Mouse (Mus musculus) layer of hippocampus, postnatal 14 days (tissue): ENCODE results near the gene Fstl3. TPM values are rescaled to one million over a fixed set of nuclear protein-coding genes. Genes with fewer than 3 reads are reported as not detected.
A peak's percentile ranks its signal among the peaks of the same experiment; 100 is the strongest.

Experiments
- DNase-seq, 2 experiments: peaks; one replicate each; pipeline ENCODE4 v3.0.0; 2021 to 2022; ENCODE audit warnings: low spot score in 2 of 2, mixed read lengths in 1 of 2
- total RNA-seq, 2 experiments: library from RNA; stranded (reverse); gene quantifications; 2 replicates each; pipeline ENCODE4 v1.2.3; 2021

Gene Fstl3
- total RNA-seq, 2 experiments from 2014 or later: 1.2 to 2.4 TPM

DNA sequence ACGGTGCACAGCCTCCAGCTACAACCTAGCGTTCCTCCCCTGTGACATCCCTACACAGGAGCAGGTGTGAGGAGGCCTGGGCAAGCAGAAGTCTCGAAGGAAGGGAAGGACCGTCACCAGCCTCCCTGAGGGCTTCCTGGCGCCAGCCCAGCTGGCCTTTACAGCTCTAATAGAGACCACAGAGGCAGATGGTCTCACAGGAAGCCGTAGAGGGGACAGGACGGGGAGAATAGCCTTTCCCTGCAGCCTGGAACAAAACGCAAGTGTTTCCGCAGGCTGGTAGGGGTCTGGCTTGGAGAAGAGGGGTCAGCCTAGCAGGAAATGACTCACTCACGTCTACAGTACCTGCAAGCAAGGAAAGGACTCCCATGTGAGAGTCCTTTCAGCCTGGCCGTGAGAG lies 30.8 kb downstream of the Fstl3 start:
- no peak for DNase-seq

DNA sequence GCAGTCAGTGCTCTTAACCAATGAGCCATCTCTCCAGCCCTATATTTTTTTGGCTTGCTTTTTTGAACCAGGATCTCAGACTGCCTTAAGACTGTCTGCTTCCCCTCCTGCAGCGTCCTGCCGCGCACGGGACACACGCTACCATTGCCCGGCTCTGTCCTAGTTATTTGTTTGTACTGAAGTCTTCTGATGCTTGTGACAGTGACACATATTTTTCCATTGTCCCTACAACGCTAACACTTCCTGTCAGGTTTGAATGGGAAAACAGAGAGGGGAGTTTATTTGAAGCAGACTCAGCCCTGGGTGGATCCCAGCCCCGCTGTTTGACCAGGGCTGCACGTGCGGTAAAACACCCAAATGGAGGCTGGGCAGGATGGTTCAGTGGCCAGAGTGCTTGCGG lies 31.7 kb downstream of the Fstl3 start:
- DNase-seq: no peak

DNA sequence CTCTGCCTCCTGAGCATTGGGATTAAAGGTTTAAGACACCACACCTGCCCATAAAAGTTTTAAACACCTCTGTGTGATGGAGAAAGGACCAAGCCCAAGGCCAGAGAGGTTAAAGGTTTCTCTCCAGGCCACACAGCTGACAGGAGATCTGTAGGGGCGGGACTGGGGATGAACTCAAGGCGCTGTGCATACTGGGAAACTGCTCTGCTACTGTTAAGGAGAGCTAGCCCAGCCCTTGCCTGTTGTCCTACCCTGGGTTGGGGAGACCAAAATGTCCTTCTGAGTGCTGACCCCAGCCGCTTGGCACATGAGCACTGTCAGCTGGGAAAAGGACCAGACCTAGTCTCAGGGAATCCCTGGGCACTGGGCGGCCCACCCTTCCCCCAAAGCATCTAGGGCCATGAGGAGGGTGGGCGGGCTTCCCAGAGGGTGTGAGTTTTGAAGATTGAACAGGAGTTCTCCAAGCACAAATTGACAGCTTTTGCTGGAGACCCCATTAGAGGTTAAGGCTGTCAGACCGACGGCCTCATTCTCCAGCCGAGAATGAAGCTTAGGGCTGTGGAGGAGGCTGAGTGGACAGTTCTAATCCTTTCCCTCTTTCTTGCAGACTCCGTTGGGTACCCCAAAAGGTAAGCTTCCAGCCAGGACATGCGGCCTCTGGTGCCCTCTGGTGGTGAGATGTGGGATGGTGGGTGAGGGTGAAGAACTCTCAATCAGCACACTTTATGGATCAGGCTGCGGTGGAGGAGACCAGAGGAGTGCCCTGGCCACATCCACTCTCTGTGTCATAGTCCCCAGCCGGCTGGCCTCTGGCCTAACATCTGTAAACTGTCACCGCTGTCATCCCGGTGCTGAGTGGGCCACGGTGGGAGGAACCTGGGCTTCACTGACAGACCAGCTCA lies 34.9 kb downstream of the Fstl3 start:
- peak; percentile 82 to 87 for DNase-seq

DNA sequence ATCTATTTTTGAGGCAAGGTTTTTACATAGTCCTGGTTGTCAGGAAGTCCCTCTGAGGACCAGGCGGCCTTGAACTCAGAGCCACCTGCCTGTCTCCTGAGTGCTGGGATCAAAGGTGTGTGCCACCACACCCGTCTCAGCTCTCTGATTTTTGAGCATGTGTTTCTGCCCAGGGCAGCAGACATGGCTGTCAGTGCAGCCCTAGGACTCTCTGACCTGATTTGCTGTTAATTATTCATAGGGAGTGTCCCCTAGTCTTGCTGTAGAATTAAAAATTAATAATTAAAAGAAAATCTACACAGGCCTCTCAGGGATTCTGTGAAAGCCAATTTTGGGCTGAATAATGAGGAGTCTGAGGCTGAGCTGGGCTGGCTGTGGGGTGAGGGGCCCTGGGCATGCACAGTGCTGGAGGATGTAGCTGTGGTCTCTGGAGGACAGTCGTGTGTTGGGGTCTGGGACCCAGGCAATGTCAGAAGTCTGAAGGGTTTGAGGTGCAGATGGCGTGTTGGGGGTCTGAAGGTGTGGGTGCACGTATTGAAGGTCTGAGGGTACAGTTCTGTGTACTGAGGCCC lies 37.3 kb downstream of the Fstl3 start:
- DNase-seq: no peak

DNA sequence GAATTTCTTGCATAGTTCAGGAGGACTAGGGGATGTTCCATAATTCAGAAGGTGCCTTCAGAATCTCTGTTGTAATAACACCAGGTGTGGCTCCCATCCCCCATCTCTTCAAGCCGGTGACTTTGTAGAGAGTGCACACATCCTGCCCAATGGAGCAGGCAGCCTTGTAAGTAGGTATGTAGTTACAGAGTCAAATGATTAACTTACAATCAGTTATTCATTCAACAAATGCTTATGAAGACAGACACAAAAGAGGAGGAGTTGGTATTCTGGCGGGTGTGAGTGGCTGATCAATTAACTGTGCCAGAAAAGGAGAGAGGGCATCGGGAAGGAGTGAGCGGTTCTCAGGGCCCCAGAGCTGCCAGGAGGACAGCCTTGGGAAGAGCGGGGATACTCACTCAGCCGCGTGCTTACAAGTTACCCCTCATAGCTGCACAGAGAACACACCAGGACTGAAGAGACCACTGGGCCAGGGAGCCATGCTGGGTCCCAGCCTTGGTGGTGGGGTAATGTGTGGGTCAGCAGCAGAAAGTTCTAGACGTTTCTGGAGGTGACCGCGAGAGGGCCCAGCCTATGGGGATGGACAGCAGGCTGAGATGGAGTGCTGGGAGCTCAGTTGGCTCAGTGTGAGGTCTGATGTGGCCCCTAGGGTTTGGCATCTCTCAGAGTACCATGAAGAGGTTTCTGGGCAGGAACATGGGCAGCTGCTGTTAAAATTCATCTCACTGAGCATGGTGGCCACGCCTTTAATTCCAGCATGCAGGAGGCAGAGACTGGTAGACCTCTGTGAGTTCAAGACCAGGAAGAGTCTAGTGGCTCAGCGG lies 38.8 kb downstream of the Fstl3 start:
- no peak for DNase-seq

DNA sequence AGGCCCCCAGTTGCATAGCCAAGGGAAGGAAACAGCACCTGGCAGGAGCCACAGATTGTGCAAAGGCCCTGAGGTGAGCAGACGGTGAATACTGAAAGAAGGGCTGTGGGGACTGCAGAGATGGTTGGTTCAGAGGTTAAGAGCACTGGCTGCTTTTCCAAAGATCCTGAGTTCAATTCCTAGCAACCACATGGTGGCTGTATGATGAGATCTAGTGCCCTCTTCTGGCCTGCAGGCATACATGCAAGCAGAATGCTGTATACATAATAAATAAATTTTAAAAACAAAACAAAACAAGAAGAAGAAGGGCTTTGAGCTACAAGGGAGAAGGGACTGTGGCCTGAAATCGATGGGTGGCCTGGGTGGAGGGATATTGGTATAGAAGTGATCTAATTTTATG lies 40.0 kb downstream of the Fstl3 start:
- DNase-seq: no peak

DNA sequence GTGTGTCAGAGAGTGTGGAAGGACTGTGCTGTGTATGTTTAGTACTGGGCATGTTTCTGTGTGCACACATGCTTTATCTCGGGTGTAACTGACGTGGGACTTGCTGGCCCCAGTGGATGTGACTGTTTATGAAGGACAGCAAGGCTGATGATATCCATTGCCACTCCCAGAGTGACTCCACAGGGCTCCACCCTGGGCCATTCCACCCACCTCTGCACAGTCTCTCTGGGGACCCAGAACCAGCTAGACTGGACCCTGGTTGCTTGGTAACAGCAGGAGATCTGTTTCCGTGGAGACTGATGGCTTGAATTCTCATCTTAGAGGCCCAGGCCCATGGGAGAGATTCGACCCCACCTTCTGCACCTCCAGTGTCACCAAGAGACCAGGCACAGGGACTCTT lies 41.2 kb downstream of the Fstl3 start:
- no peak for DNase-seq

DNA sequence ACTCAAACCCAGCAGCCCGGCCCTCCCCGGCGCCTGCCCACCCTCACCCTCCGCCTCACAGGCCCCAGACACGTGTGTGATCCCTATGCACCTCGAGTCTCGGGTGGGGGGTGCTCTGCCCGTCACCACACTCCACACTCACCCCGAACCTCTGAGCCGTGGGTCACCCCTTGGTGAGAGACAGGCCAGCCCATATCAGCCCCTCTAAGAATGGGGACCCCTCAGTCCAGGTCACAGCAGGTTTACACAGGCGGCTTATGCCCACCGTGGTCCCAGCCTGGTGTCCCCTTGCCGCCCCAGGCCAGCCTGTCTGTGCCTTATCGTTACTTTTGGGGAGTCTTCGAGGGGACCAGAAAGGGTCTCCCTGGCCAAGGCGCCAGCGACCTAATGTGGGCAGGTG lies 42.5 kb downstream of the Fstl3 start:
- DNase-seq: no peak

DNA sequence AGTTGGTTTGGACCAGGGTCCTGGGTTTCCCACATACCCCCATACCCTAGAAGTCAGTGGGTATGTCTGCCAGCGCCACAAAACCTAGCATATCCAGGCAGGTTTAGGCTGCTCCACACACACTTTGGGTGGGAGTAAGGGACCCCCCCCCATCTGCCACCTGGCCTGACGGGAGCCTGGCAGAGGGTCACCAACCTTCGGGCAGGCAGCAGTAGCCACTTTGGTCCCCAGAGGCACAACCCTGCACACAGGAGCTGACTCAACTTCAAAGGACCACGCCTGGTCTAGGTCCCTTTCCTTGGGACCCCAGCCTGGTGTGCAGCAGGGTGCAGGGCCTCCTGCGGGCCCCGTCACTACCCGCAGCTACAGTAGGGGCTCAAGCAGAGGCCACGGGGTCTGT lies 43.2 kb downstream of the Fstl3 start:
- DNase-seq: no peak

DNA sequence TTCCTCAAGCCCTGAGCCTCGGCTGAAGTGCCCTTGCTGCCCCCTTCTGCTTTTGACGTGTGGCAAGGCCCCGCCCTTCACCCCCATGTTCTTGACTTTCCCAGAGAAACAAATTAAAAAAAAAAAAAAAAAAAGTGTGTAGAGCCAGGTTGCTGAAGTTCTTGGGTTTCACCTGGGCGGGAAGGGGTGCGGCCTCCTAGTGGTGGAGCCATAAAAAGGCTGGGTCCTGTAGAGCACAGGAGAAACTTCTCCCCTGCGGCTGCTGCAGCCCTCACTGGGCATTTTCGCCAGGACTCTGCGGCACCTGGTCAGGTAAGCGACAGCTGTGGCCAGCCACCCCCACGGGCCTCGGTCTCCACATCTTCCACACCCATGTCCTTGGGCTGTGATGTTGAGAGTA lies 43.7 kb downstream of the Fstl3 start, which contains the start of gene Misp:
Gene Misp, plus strand, starts transcription at position 208 of the 400 bp plus-strand sequence.
- no peak for DNase-seq

DNA sequence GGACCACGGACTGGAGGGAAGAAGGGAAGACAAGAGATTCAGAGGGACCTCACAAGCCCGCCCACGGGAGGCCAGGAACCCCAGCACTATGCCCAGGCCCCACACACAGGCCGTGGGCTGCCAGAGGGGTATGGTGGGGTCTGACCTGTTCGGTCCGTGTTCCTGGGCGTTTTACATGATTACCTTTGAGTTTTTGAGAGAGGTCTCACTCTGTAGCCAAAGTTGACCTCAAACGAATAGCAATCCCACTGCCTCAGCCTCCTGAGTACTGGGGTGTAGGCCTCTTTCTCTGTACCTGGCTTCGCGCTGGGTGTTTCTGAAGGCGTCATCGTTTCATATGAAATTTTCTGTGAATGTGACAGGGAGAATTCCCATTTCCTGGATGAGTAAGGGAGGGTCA lies 44.7 kb downstream of the Fstl3 start:
- DNase-seq: no peak

DNA sequence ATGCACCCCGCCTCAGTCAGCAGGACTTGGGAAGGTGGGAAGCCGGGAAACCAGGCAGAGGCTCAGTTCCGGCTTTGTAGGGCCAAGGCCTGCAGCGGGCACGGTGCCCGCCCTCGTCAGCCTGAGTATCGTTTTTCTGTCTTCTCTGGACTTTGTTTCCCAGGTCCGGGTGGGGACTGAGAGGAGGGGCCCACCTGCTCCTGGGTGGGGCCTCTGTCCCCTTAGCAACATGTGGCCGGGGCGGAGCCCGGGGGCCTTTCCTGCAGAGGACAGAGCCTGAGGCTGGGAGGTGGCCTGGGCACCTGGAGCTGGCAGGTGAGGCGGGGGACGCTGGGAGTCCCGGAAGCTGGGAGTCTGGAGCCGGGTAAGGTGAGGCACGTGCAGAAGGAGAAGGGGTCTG lies 45.3 kb downstream of the Fstl3 start:
- DNase-seq: no peak

DNA sequence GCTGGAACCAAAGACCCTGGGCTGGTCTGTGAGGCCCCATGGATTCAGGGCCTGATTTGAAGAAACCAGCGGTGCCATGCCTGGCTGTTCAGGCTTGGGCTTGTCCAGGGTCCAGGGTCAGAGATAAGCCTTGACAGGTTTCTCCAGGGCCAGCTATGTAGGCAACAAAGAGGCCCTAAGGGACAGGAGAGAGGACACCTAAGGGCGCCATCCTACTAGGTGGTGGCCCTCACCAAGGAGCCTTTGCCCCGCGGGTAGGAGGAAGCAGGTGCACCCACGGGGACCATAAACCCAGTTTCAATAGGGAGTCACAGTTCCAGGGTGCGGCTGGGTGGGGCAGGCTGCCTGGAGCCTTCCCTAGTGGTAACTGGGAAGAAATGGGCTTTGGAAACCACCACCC lies 45.9 kb downstream of the Fstl3 start:
- DNase-seq: no peak

DNA sequence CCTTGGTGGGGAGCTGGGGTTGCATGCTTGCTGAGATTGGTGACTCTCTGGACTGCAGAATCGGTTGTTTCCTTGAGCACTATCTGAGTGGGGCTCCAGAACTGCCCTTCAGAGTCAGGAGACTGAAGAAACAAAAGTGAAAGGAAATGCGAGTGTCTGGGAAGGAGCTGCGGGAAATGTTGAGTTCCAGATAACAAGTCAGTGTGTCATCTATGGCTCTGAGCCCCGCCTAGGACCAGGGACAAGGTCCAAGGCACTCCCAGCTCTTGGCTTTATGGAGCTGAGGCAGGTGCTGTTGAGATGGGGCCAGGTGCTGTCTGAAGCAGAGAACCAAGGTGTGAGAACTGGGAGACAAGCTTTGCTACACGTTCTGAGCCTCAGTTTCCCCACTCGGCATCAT lies 47.3 kb downstream of the Fstl3 start:
- DNase-seq: no peak

DNA sequence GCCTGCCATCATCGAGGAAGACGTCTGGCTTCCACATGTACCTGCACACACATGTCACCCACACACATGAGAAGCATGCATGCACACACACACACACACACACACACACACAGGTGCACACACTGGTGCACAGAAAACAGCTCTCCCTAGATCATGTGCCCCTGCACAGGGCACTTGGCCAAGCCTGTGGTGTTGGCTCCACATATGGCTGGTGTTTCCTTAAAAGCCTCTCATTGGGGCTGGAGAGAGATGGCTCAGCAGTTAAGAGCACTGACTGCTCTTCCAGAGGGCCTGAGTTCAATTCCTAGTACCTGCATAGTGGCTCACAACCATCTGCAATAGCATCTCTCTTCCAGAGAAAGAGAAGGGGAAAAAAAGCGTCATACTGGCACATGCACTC lies 54.5 kb downstream of the Fstl3 start:
- DNase-seq: no peak

Other genes with a start within 250 kb of the Fstl3 start
- gene Plpp2, start 243.5 kb upstream of the Fstl3 start, total RNA-seq: 1 to 10 TPM; 5.2 to 8.5 TPM
- 10 to 100 TPM; 51.5 to 52.8 TPM for gene Mier2, start 222.1 kb upstream of the Fstl3 start, total RNA-seq
- gene Theg, start 189.9 kb upstream of the Fstl3 start, total RNA-seq: not detected
- gene C2cd4c, start 163.2 kb upstream of the Fstl3 start, total RNA-seq: 1 to 10 TPM; 6.5 to 8.3 TPM
- gene Shc2, start 139.4 kb upstream of the Fstl3 start, total RNA-seq: 10 to 100 TPM; 42.7 to 44.5 TPM
- gene Odf3l2, start 131.5 kb upstream of the Fstl3 start, total RNA-seq: under 1 TPM; 0.52 to 0.53 TPM
- gene Madcam1, start 112.7 kb upstream of the Fstl3 start, total RNA-seq: under 1 TPM in 1 of 2 experiments, not detected in 1; 0.37 TPM
- 10 to 100 TPM; 72.3 to 73.2 TPM for gene Tpgs1, start 107.9 kb upstream of the Fstl3 start, total RNA-seq
- 10 to 100 TPM; 60.9 to 68.5 TPM for gene Cdc34, start 95.1 kb upstream of the Fstl3 start, total RNA-seq
- 1 to 10 TPM; 1.7 to 1.9 TPM for gene Gzmm, start 88.3 kb upstream of the Fstl3 start, total RNA-seq
- 100 to 1,000 TPM; 695 to 807 TPM for gene Bsg, start 72.8 kb upstream of the Fstl3 start, total RNA-seq
- gene Hcn2, start 60.6 kb upstream of the Fstl3 start, total RNA-seq: 10 to 100 TPM; 89.2 to 96.6 TPM
- gene Polrmt, start 30.7 kb upstream of the Fstl3 start, total RNA-seq: 10 to 100 TPM; 45.3 to 49.0 TPM
- gene Fgf22, start 22.2 kb upstream of the Fstl3 start, total RNA-seq: 1 to 10 TPM in 1 of 2 experiments, under 1 TPM in 1; 0.88 to 1.7 TPM
- 10 to 100 TPM; 86.1 to 90.5 TPM for gene Rnf126, start 10.3 kb upstream of the Fstl3 start, total RNA-seq
- under 1 TPM in 1 of 2 experiments, not detected in 1; 0.16 TPM for gene Prss57, start 13.7 kb downstream of the Fstl3 start, total RNA-seq
- gene Palm, start 16.3 kb downstream of the Fstl3 start, total RNA-seq: 100 to 1,000 TPM; 356 to 379 TPM
- under 1 TPM; 0.26 to 0.53 TPM for gene Misp, start 43.7 kb downstream of the Fstl3 start, total RNA-seq
- 10 to 100 TPM; 62.9 to 70.2 TPM for gene Ptbp1, start 77.2 kb downstream of the Fstl3 start, total RNA-seq
- 1 to 10 TPM; 2.3 to 3.0 TPM for gene Prtn3, start 97.2 kb downstream of the Fstl3 start, total RNA-seq
- gene Plppr3, start 97.4 kb downstream of the Fstl3 start, total RNA-seq: 10 to 100 TPM; 53.5 to 57.7 TPM
- gene Elane, start 109.0 kb downstream of the Fstl3 start, total RNA-seq: not detected
- not detected for gene Cfd, start 113.6 kb downstream of the Fstl3 start, total RNA-seq
- 10 to 100 TPM; 48.8 to 51.9 TPM for gene Med16, start 131.7 kb downstream of the Fstl3 start, total RNA-seq
- gene Gm26602, start 133.6 kb downstream of the Fstl3 start, total RNA-seq: not detected
- 1 to 10 TPM; 5.0 to 8.9 TPM for gene Kiss1r, start 139.7 kb downstream of the Fstl3 start, total RNA-seq
- gene R3hdm4, start 143.9 kb downstream of the Fstl3 start, total RNA-seq: 100 to 1,000 TPM; 424 to 430 TPM
- gene Arid3a, start 149.8 kb downstream of the Fstl3 start, total RNA-seq: 1 to 10 TPM; 4.5 to 6.4 TPM
- 10 to 100 TPM; 35.5 to 40.8 TPM for gene Wdr18, start 182.9 kb downstream of the Fstl3 start, total RNA-seq
- gene Grin3b, start 193.4 kb downstream of the Fstl3 start, total RNA-seq: under 1 TPM; 0.12 to 0.21 TPM
- gene Tmem259, start 207.1 kb downstream of the Fstl3 start, total RNA-seq: 100 to 1,000 TPM; 135 to 144 TPM
- gene Cnn2, start 211.3 kb downstream of the Fstl3 start, total RNA-seq: 1 to 10 TPM; 7.5 to 9.3 TPM
- 10 to 100 TPM in 1 of 2 experiments, 1 to 10 TPM in 1; 9.8 to 10.5 TPM for gene Abca7, start 219.2 kb downstream of the Fstl3 start, total RNA-seq
- gene Arhgap45, start 239.4 kb downstream of the Fstl3 start, total RNA-seq: 1 to 10 TPM; 3.8 to 3.9 TPM